Mouse (Mus musculus): ENCODE measurements around the gene Zxdc. TPM values are rescaled to one million over a fixed set of nuclear protein-coding genes. Genes with fewer than 3 reads are reported as not detected.
A peak's percentile ranks its signal among the peaks of the same experiment; 100 is the strongest.

Zxdc gene
- polyA plus RNA-seq, 1 experiment, result 7.1 TPM

GRCm38 (mm10) chr6:90369725-90370553 is 647 bp downstream of the Zxdc start:
- H3K9me3 ChIP-seq, result no peaks in the 10 kb centered on the region
- H3K4me3 ChIP-seq (replicated peaks), result peak overlapping the region; percentile 96
- H3K4me1 ChIP-seq, result peaks cover 38% of the 10 kb centered on the region
- H3K36me3 ChIP-seq (replicated peaks; ENCODE audit: low read length), result peaks cover 34% of the 10 kb centered on the region
- TF ChIP-seq GATA1 (IDR thresholded peaks at IDR 0.05; ENCODE audit: borderline replicate concordance, low read length) (no peak), FLI1 (IDR thresholded peaks at IDR 0.05; ENCODE audit: low read length) (no peak)
- H3K27me3 ChIP-seq (replicated peaks), result peaks cover 9% of the 10 kb centered on the region

DNA sequence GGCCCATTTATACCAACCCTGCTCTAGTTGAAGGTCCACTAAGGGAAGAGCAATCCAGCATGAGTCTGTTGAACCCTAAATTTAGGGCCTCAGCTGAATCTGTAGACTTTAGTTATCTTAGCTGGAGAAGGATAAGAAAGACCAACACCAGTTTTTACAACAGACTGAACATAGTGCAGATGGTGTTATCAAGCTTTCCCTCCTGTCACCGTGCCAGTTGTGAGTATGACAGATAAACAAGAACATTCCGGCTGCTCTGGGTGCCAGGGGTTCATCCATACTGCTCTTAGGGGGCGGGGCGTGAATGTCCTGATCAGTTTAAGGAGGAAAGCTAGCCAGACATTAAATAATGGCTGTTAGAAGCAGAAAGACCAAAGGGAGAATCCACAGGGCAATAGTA is 5.4 kb downstream of the Zxdc start:
- no peaks in the 10 kb centered on the region for H3K27me3 ChIP-seq (replicated peaks)
- TF ChIP-seq FLI1 (IDR thresholded peaks at IDR 0.05; ENCODE audit: low read length), result no peak
- no peak for TF ChIP-seq GATA1 (IDR thresholded peaks at IDR 0.05; ENCODE audit: borderline replicate concordance, low read length)
- H3K4me3 ChIP-seq (replicated peaks), result no peak overlapping the region
- H3K4me1 ChIP-seq, result peaks cover 37% of the 10 kb centered on the region
- H3K9me3 ChIP-seq, result no peaks in the 10 kb centered on the region
- peaks cover 81% of the 10 kb centered on the region for H3K36me3 ChIP-seq (replicated peaks; ENCODE audit: low read length)

DNA sequence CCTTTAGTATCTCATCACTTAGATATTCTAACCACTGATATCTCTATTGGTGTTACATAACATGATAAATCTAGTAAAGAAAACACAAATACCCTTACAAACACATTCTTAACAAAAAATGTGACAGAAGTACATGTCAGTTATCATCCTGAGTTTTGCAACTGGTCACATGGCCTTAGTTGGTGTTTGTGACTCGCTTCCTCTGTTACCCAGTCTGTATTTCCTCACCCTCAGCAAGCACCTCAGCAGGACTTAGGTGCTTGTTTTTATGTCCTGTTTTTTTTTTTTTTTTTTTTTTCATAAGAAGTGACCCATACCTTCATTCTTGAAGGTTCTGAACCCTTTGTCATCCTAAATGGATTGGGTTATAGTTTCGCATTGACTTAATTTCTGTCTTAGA is 8.4 kb downstream of the Zxdc start:
- H3K27me3 ChIP-seq (replicated peaks), result no peaks in the 10 kb centered on the region
- no peaks in the 10 kb centered on the region for H3K9me3 ChIP-seq
- no peak overlapping the region for H3K4me3 ChIP-seq (replicated peaks)
- peaks cover 100% of the 10 kb centered on the region for H3K36me3 ChIP-seq (replicated peaks; ENCODE audit: low read length)
- 0 out of 2 replicates have a peak, but pooled peaks cover 11% of the 10 kb centered on the region for H3K4me1 ChIP-seq
- no peak for TF ChIP-seq GATA1 (IDR thresholded peaks at IDR 0.05; ENCODE audit: borderline replicate concordance, low read length)
- TF ChIP-seq FLI1 (IDR thresholded peaks at IDR 0.05; ENCODE audit: low read length), result no peak

GRCm38 (mm10) chr6:90381465-90381864 is 12.2 kb downstream of the Zxdc start:
- TF ChIP-seq GATA1 (IDR thresholded peaks at IDR 0.05; ENCODE audit: borderline replicate concordance, low read length) (no peak), FLI1 (IDR thresholded peaks at IDR 0.05; ENCODE audit: low read length) (no peak)
- no peaks in the 10 kb centered on the region for H3K27me3 ChIP-seq (replicated peaks)
- no peak overlapping the region for H3K4me3 ChIP-seq (replicated peaks)
- peaks cover 100% of the 10 kb centered on the region for H3K36me3 ChIP-seq (replicated peaks; ENCODE audit: low read length)
- no peaks in the 10 kb centered on the region for H3K9me3 ChIP-seq
- H3K4me1 ChIP-seq, result peaks cover 10% of the 10 kb centered on the region; the same call in 1 of the 2 replicates

DNA sequence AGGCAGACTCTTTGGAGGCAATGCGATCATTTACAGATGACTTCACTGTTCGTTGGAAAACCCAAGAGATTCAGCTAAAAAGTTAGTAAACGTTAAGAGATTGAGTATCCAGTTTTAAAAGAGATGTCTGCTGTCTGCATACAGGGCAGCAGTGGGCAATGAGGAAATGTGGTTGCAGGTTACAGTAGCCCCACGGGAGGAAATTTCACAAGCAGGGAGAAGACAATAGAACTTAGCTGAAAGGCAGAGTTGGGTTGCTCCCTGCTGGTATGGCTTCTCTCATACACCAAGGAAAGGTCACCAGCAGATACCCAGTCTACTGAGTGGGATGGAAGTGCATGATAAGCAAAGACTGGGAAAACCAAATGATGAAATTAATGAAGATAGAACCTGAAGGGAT is 21.3 kb downstream of the Zxdc start:
- peaks cover 96% of the 10 kb centered on the region for H3K36me3 ChIP-seq (replicated peaks; ENCODE audit: low read length)
- TF ChIP-seq FLI1 (IDR thresholded peaks at IDR 0.05; ENCODE audit: low read length) (no peak), GATA1 (IDR thresholded peaks at IDR 0.05; ENCODE audit: borderline replicate concordance, low read length) (no peak)

GRCm38 (mm10) chr6:90393948-90394347 is 24.7 kb downstream of the Zxdc start:
- H3K4me3 ChIP-seq (replicated peaks), result no peak overlapping the region
- no peaks in the 10 kb centered on the region for H3K9me3 ChIP-seq
- H3K36me3 ChIP-seq (replicated peaks; ENCODE audit: low read length), result peaks cover 90% of the 10 kb centered on the region
- H3K4me1 ChIP-seq, result no peaks in the 10 kb centered on the region
- no peak for TF ChIP-seq FLI1 (IDR thresholded peaks at IDR 0.05; ENCODE audit: low read length)
- no peak for TF ChIP-seq GATA1 (IDR thresholded peaks at IDR 0.05; ENCODE audit: borderline replicate concordance, low read length)
- H3K27me3 ChIP-seq (replicated peaks), result no peaks in the 10 kb centered on the region

More for the DNA sequence above, 21.3 kb downstream of the Zxdc start:
- H3K4me3 ChIP-seq (replicated peaks), result no peak overlapping the region
- no peaks in the 10 kb centered on the region for H3K27me3 ChIP-seq (replicated peaks)
- H3K9me3 ChIP-seq, result no peaks in the 10 kb centered on the region
- no peaks in the 10 kb centered on the region for H3K4me1 ChIP-seq

- Histone ChIP-seq H3K4me1 (no peaks in the 10 kb centered on the region), H3K27me3 (replicated peaks) (no peaks in the 10 kb centered on the region), H3K36me3 (replicated peaks; ENCODE audit: low read length) (peaks cover 90% of the 10 kb centered on the region), H3K4me3 (replicated peaks) (no peak overlapping the region), H3K9me3 (no peaks in the 10 kb centered on the region)
- TF ChIP-seq FLI1 (IDR thresholded peaks at IDR 0.05; ENCODE audit: low read length) (no peak), GATA1 (IDR thresholded peaks at IDR 0.05; ENCODE audit: borderline replicate concordance, low read length) (no peak)
Measured at GRCm38 (mm10) chr6:90395751-90396150, 26.5 kb downstream of the Zxdc start.

DNA sequence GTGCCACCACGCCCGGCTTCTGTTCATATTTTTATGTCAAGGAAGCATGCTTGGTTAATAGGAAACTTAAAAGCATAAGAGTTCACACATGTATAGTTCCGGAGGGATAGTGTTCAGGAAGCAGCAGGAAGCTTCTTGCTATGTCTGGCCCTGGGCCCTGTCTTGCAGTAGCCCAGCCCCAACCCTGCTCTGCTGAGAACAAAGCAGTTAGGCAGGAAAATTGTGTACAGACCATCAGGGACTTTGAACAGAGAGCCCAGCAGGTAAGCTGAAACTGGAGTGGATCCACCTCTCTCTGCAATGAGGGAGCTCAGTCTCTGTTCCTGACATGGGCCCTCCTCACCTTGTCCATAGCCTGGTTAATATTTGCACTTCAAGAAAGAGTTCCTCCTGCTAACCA is 28.0 kb downstream of the Zxdc start:
- TF ChIP-seq FLI1 (IDR thresholded peaks at IDR 0.05; ENCODE audit: low read length) (no peak), GATA1 (IDR thresholded peaks at IDR 0.05; ENCODE audit: borderline replicate concordance, low read length) (no peak)
- Histone ChIP-seq H3K9me3 (no peaks in the 10 kb centered on the region), H3K4me1 (no peaks in the 10 kb centered on the region), H3K27me3 (replicated peaks) (no peaks in the 10 kb centered on the region), H3K4me3 (replicated peaks) (no peak overlapping the region), H3K36me3 (replicated peaks; ENCODE audit: low read length) (peaks cover 90% of the 10 kb centered on the region)

GRCm38 (mm10) chr6:90408632-90409031 is 39.3 kb downstream of the Zxdc start:
- peaks cover 6% of the 10 kb centered on the region; the same call in 1 of the 2 replicates for H3K4me1 ChIP-seq
- peaks cover 23% of the 10 kb centered on the region for H3K27me3 ChIP-seq (replicated peaks)
- no peak for TF ChIP-seq GATA1 (IDR thresholded peaks at IDR 0.05; ENCODE audit: borderline replicate concordance, low read length)
- TF ChIP-seq FLI1 (IDR thresholded peaks at IDR 0.05; ENCODE audit: low read length), result no peak
- no peaks in the 10 kb centered on the region for H3K9me3 ChIP-seq
- H3K4me3 ChIP-seq (replicated peaks), result no peak overlapping the region
- H3K36me3 ChIP-seq (replicated peaks; ENCODE audit: low read length), result peaks cover 30% of the 10 kb centered on the region

DNA sequence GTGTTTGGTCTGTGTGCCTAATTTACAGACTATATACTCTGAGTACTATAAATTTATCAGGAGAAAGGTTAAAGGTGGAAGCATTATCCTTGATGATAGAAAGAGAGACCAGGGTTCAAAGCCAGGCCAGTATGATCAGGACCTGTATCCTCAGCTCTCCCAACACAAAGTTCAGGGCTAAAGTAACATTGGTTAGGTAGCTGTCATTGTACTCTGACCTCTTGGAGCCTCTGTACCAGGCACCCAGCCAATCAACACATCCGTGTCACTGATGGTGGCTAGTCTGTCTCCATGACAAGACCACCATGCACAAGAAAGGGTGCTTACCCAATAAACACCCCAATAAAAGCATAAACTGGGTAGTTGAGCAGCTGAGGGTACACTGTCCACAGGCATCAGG is 41.7 kb downstream of the Zxdc start:
- Histone ChIP-seq H3K4me1 (peaks cover 3% of the 10 kb centered on the region; the same call in 1 of the 2 replicates), H3K4me3 (replicated peaks) (no peak overlapping the region), H3K9me3 (no peaks in the 10 kb centered on the region), H3K27me3 (replicated peaks) (peaks cover 44% of the 10 kb centered on the region), H3K36me3 (replicated peaks; ENCODE audit: low read length) (peaks cover 6% of the 10 kb centered on the region)
- TF ChIP-seq FLI1 (IDR thresholded peaks at IDR 0.05; ENCODE audit: low read length), result no peak
- no peak for TF ChIP-seq GATA1 (IDR thresholded peaks at IDR 0.05; ENCODE audit: borderline replicate concordance, low read length)
